Comparison of ENCODE assay signal across 13 mouse cellular contexts in the genomic region with DNA sequence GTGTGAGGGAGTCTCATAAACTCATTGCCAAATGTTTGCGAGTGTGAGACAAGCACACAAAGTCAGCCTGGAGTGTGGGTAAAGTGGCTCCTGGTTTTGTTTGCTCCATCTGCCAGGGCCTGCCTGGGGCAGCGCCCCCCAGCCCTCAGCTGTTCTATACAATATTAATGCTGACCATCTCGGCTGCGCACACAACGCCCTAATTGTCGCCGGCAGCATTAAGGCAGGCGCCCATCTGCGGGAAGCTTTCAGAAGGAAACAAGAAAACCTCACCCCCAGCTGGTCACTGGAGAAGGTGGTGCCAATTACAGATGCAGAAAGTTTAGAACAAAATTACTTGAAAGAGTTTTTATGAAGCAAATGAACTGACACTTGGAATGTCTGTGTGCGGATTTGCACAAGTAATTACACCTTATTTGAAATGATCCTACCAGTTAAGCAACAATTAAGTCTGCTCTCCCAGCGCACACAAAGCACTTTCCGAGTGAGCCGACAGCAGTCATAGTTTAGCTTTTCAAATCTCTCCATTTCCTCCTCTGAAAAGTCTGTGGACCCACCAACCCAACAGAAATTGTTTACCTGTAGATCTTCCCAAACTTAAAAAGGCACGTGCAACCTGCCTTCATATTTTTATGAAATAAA. TPM values are rescaled to one million over a fixed set of nuclear protein-coding genes. Genes with fewer than 3 reads are reported as not detected.
DNase-seq lines count a peak whose midpoint lies in the region; ATAC-seq lines count a peak whose summit lies in the region.
"Had no signal": no experiment of that assay in that cellular context is flagged by ENCODE, and none has a peak within 500 bp of the region (broad histone marks: within the 10 kb centered on the region; RNA-seq: fewer than 3 reads in every experiment).

No protein-coding gene starts in this region.

- peaks cover 69% of the 10 kb centered on the region for H3K4me1 ChIP-seq in forebrain, embryonic 10.5 days
- peaks cover 54% of the 10 kb centered on the region for H3K4me1 ChIP-seq in hindbrain, embryonic 13.5 days (replicated peaks)
- H3K4me1 ChIP-seq in midbrain, embryonic 16.5 days (ENCODE audit: control insufficient read depth, insufficient read depth, low read length) = peaks cover 50% of the 10 kb centered on the region
- H3K4me1 ChIP-seq: liver, embryonic 15.5 days had no signal

- no peak for ATAC-seq in hindbrain, embryonic 13.5 days (ENCODE audit: low FRiP score)
- no peak for ATAC-seq in midbrain, embryonic 16.5 days

- H3K9me3 ChIP-seq in forebrain, embryonic 10.5 days = no peaks in the 10 kb centered on the region
- H3K9me3 ChIP-seq in hindbrain, embryonic 13.5 days = no peaks in the 10 kb centered on the region
- no peaks in the 10 kb centered on the region for H3K9me3 ChIP-seq in midbrain, embryonic 16.5 days (replicated peaks; ENCODE audit: control insufficient read depth, low read length, poor library complexity, severe bottlenecking)
- H3K9me3 ChIP-seq: embryonic facial prominence, embryonic 15.5 days; liver, embryonic 15.5 days had no signal

- peak overlapping the region; percentile 85 for H3K27ac ChIP-seq in forebrain, embryonic 10.5 days
- H3K27ac ChIP-seq in hindbrain, embryonic 13.5 days = peak overlapping the region; percentile 88
- peak overlapping the region; percentile 77 for H3K27ac ChIP-seq in midbrain, embryonic 16.5 days (ENCODE audit: low read length)
- H3K27ac ChIP-seq: embryonic facial prominence, embryonic 15.5 days; liver, embryonic 15.5 days had no signal

- H3K36me3 ChIP-seq in forebrain, embryonic 10.5 days (replicated peaks) = no peaks in the 10 kb centered on the region
- H3K36me3 ChIP-seq in hindbrain, embryonic 13.5 days = no peaks in the 10 kb centered on the region
- no peaks in the 10 kb centered on the region for H3K36me3 ChIP-seq in midbrain, embryonic 16.5 days (ENCODE audit: control insufficient read depth, insufficient read depth, low read length)
- H3K36me3 ChIP-seq: embryonic facial prominence, embryonic 15.5 days; liver, embryonic 15.5 days had no signal

- H3K9ac ChIP-seq in hindbrain, embryonic 13.5 days = peak overlapping the region; percentile 65
- peak overlapping the region; percentile 42; the same call in 1 of the 2 replicates for H3K9ac ChIP-seq in midbrain, embryonic 16.5 days (ENCODE audit: low read depth, low read length)
- H3K9ac ChIP-seq: embryonic facial prominence, embryonic 15.5 days; liver, embryonic 15.5 days had no signal

- H3K27me3 ChIP-seq in forebrain, embryonic 10.5 days (ENCODE audit: poor library complexity, severe bottlenecking) = peaks cover 23% of the 10 kb centered on the region
- no peaks in the 10 kb centered on the region for H3K27me3 ChIP-seq in hindbrain, embryonic 13.5 days
- no peaks in the 10 kb centered on the region for H3K27me3 ChIP-seq in midbrain, embryonic 16.5 days (ENCODE audit: control insufficient read depth, insufficient read depth, low read depth, low read length)

- WGBS in forebrain, embryonic 10.5 days = 12% methylated on average over 14 of the region's 14 CpGs
- WGBS in hindbrain, embryonic 13.5 days = 7% methylated on average over 14 of the region's 14 CpGs
- WGBS in midbrain, embryonic 16.5 days = 3% methylated on average over 14 of the region's 14 CpGs

- peak; percentile 53 for DNase-seq in embryo, embryonic 10.5 days (ENCODE audit: low spot score)
- peak; percentile 70 for DNase-seq in forebrain, embryonic 10.5 days (ENCODE audit: extremely low spot score, low spot score)
- no peak for DNase-seq in adrenal gland, postnatal 4 days (ENCODE audit: low spot score in 2 of 2)
- no peak for DNase-seq in frontal cortex, postnatal 14 days (ENCODE audit: low spot score in 2 of 2)
- no peak for DNase-seq in adrenal gland, adult 18-20 months (ENCODE audit: low spot score in 2 of 2)
- no peak for DNase-seq in urinary bladder, postnatal 14 days (ENCODE audit: low spot score)
- DNase-seq: adrenal gland, adult 8-10 months; right cerebral cortex, postnatal 25 days had no signal

- peak overlapping the region; percentile 86 for H3K4me2 ChIP-seq in hindbrain, embryonic 13.5 days
- peak overlapping the region; percentile 48 for H3K4me2 ChIP-seq in midbrain, embryonic 16.5 days (ENCODE audit: low read length)
- H3K4me2 ChIP-seq: embryonic facial prominence, embryonic 15.5 days; liver, embryonic 15.5 days had no signal

- peak overlapping the region; percentile 50 for H3K4me3 ChIP-seq in forebrain, embryonic 10.5 days
- H3K4me3 ChIP-seq in hindbrain, embryonic 13.5 days = peak overlapping the region; percentile 34
- peak overlapping the region; percentile 19 for H3K4me3 ChIP-seq in midbrain, embryonic 16.5 days (ENCODE audit: low read depth, low read length)
- H3K4me3 ChIP-seq: embryonic facial prominence, embryonic 15.5 days; liver, embryonic 15.5 days had no signal

RNA-seq across cellular contexts. Expression of gene Myt1, which starts 0.9 kb away (rescaled TPM):
- 9.5 and 11.5 TPM in 2 replicates for polyA plus RNA-seq in forebrain, embryonic 10.5 days (2016; fragmentation: Nextera tagmentation; extraction: Ambion mirVana)
- polyA plus RNA-seq in hindbrain, embryonic 13.5 days (2015; fragmentation: Nextera tagmentation; extraction: Ambion mirVana) = 35.0 and 36.2 TPM in 2 replicates
- polyA plus RNA-seq in midbrain, embryonic 16.5 days (2015; fragmentation: Nextera tagmentation; extraction: Ambion mirVana) = 15.6 and 19.2 TPM in 2 replicates
- total RNA-seq in adrenal gland, postnatal 4 days (2021) = 10 to 100 TPM; 14.7 TPM
- total RNA-seq in adrenal gland, adult 18-20 months (2021) = 1 to 10 TPM; 2.3 to 5.9 TPM
- total RNA-seq: gastrocnemius, postnatal 14 days had no signal
- polyA plus RNA-seq: liver, embryonic 15.5 days had no signal

RNA-seq across cellular contexts. Expression of gene Oprl1, which starts 49.2 kb away (rescaled TPM):
- 4.5 and 5.2 TPM in 2 replicates for polyA plus RNA-seq in forebrain, embryonic 10.5 days (2016; fragmentation: Nextera tagmentation; extraction: Ambion mirVana)
- 79.2 and 83.9 TPM in 2 replicates for polyA plus RNA-seq in hindbrain, embryonic 13.5 days (2015; fragmentation: Nextera tagmentation; extraction: Ambion mirVana)
- 103 and 111 TPM in 2 replicates for polyA plus RNA-seq in midbrain, embryonic 16.5 days (2015; fragmentation: Nextera tagmentation; extraction: Ambion mirVana)
- total RNA-seq in adrenal gland, postnatal 4 days (2021) = 1 to 10 TPM; 4.0 to 6.0 TPM
- total RNA-seq in adrenal gland, adult 18-20 months (2021) = 1 to 10 TPM in 1 of 2 experiments, under 1 TPM in 1; 0.80 to 2.7 TPM
- total RNA-seq: gastrocnemius, postnatal 14 days had no signal

Comparison
In these comparisons a context has a peak if more than half of its experiments do, and no peak if none do; other contexts are left out.
1. DNase-seq: peak in embryo, embryonic 10.5 days (single experiment) and forebrain, embryonic 10.5 days (single experiment); none in adrenal gland, postnatal 4 days (0 of 2), frontal cortex, postnatal 14 days (0 of 2), adrenal gland, adult 18-20 months (0 of 2) and urinary bladder, postnatal 14 days (single experiment).
2. RNA of gene Oprl1, which starts 49.2 kb away (polyA plus RNA-seq): 103 to 111 TPM in midbrain, embryonic 16.5 days and 79.2 to 83.9 TPM in hindbrain, embryonic 13.5 days; 4.5 to 5.2 TPM in forebrain, embryonic 10.5 days; every median in the first group is over 10 times any median in the second.
3. Peak in every context shown above with its lines, with median percentiles within 50 percentile points of each other: H3K27ac ChIP-seq and H3K4me3 ChIP-seq.